Mouse (Mus musculus) limb, embryonic 11.5 days (tissue): ENCODE results near the gene Tcf7. TPM values are rescaled to one million over a fixed set of nuclear protein-coding genes. Genes with fewer than 3 reads are reported as not detected.

Experiments
- ATAC-seq: fragments of 200-750 bp; cut with Nextera tagmentation; 2 replicates; pipeline ENCODE4 v1.8.0; 2017; ENCODE audit warnings: low read depth; ENCODE audit not compliant: insufficient number of reproducible peaks, low FRiP score, low TSS enrichment
- DNase-seq: peaks from one replicate; pipeline ENCODE4 v3.0.0-alpha.2; 2015; ENCODE audit warnings: low spot score
- H3K27ac ChIP-seq: fragments of 300-500 bp; sonication (generic); replicated peaks from 2 replicates; pipeline ENCODE4 v1.5.1; 2014; ENCODE audit warnings: low read depth, mild to moderate bottlenecking, low read length
- H3K27me3 ChIP-seq: fragments of 300-500 bp; sonication (generic); 2 replicates; pipeline ENCODE4 v1.6.1; 2014; ENCODE audit warnings: mild to moderate bottlenecking, low read length, mixed read lengths; ENCODE audit not compliant: control insufficient read depth, insufficient read depth
- H3K36me3 ChIP-seq: fragments of 300-500 bp; sonication (generic); 2 replicates; pipeline ENCODE4 v1.6.1; 2014; ENCODE audit warnings: mild to moderate bottlenecking, low read length, moderate library complexity, mixed read lengths; ENCODE audit not compliant: control insufficient read depth, insufficient read depth
- H3K4me1 ChIP-seq: fragments of 300-500 bp; sonication (generic); 2 replicates; pipeline ENCODE4 v1.6.1; 2014; ENCODE audit warnings: low read length, mixed read lengths; ENCODE audit not compliant: control insufficient read depth, insufficient read depth
- H3K4me2 ChIP-seq: fragments of 300-500 bp; sonication (generic); 2 replicates; pipeline ENCODE4 v1.6.1; 2014; ENCODE audit warnings: low read depth, mild to moderate bottlenecking, moderate library complexity; ENCODE audit not compliant: severe bottlenecking
- H3K4me3 ChIP-seq: fragments of 300-500 bp; sonication (generic); 2 replicates; pipeline ENCODE4 v1.5.1; 2014; ENCODE audit warnings: low read depth, low read length
- H3K9ac ChIP-seq: fragments of 300-500 bp; sonication (generic); 2 replicates; pipeline ENCODE4 v1.6.1; 2014; ENCODE audit warnings: mild to moderate bottlenecking, low read length
- H3K9me3 ChIP-seq: fragments of 300-500 bp; sonication (generic); 2 replicates; pipeline ENCODE4 v1.6.1; 2016; ENCODE audit warnings: low read length; ENCODE audit not compliant: control insufficient read depth
- WGBS: fragments of 180-500 bp; shearing (Covaris S2); extraction: QIAGEN DNeasy Blood & Tissue Kit; methylation state at CpG from one replicate; pipeline ENCODE4 v1.1.7; 2014; 5-methylcytosine and 5-hydroxymethylcytosine counted together
- polyA plus RNA-seq: library from polyadenylated mRNA; unstranded; fragments of >200 nt; fragmentation: Nextera tagmentation; extraction: Ambion mirVana; gene quantifications from 2 replicates; pipeline ENCODE4 v1.2.1, GENCODE M21; 2014

Gene Tcf7
- polyA plus RNA-seq, 1 experiment from 2014 or later: 19.4 TPM

- ATAC-seq (no peak), DNase-seq (peak; percentile 26)
- peaks cover 3% of the 10 kb centered on the region; the same call in 1 of the 2 replicates for H3K27me3 ChIP-seq
- 34% methylated on average over 14 of the region's 14 CpGs for WGBS
- no peak overlapping the region for H3K27ac ChIP-seq
- H3K4me2 ChIP-seq: no peak overlapping the region
- H3K4me1 ChIP-seq: no peaks in the 10 kb centered on the region
- H3K9ac ChIP-seq: no peak overlapping the region
- no peaks in the 10 kb centered on the region for H3K9me3 ChIP-seq
- no peaks in the 10 kb centered on the region for H3K36me3 ChIP-seq
- no peak overlapping the region for H3K4me3 ChIP-seq
Observed at GRCm38 (mm10) chr11:52310709-52311108, 27.9 kb upstream of the Tcf7 start.

GRCm38 (mm10) chr11:52309487-52309886, 26.7 kb upstream of the Tcf7 start:
- no peaks in the 10 kb centered on the region for H3K36me3 ChIP-seq
- H3K27me3 ChIP-seq: peaks cover 3% of the 10 kb centered on the region; the same call in 1 of the 2 replicates
- no peak overlapping the region for H3K9ac ChIP-seq
- no peak overlapping the region for H3K4me2 ChIP-seq
- H3K4me3 ChIP-seq: no peak overlapping the region
- no peaks in the 10 kb centered on the region for H3K9me3 ChIP-seq
- 75% methylated on average over 3 of the region's 3 CpGs for WGBS
- H3K4me1 ChIP-seq: no peaks in the 10 kb centered on the region
- ATAC-seq: no peak
- no peak for DNase-seq
- H3K27ac ChIP-seq: no peak overlapping the region

GRCm38 (mm10) chr11:52306431-52306830, 23.6 kb upstream of the Tcf7 start:
- 93% methylated on average over 7 of the region's 7 CpGs for WGBS

GRCm38 (mm10) chr11:52305266-52305665, 22.5 kb upstream of the Tcf7 start:
- Histone ChIP-seq H3K27me3 (no peaks in the 10 kb centered on the region), H3K36me3 (no peaks in the 10 kb centered on the region), H3K4me1 (no peaks in the 10 kb centered on the region), H3K4me2 (no peak overlapping the region), H3K9ac (no peak overlapping the region), H3K27ac (no peak overlapping the region), H3K4me3 (no peak overlapping the region), H3K9me3 (no peaks in the 10 kb centered on the region)
- WGBS: 66% methylated on average over 4 of the region's 4 CpGs
- DNase-seq (no peak), ATAC-seq (no peak)

More at GRCm38 (mm10) chr11:52306431-52306830, 23.6 kb upstream of the Tcf7 start:
- ATAC-seq (no peak), DNase-seq (no peak)
- Histone ChIP-seq H3K4me1 (no peaks in the 10 kb centered on the region), H3K4me2 (no peak overlapping the region), H3K9me3 (no peaks in the 10 kb centered on the region), H3K9ac (no peak overlapping the region), H3K36me3 (no peaks in the 10 kb centered on the region), H3K27ac (no peak overlapping the region), H3K27me3 (no peaks in the 10 kb centered on the region), H3K4me3 (no peak overlapping the region)

- Histone ChIP-seq H3K4me3 (no peak overlapping the region), H3K4me1 (no peaks in the 10 kb centered on the region), H3K9ac (no peak overlapping the region), H3K36me3 (no peaks in the 10 kb centered on the region), H3K9me3 (no peaks in the 10 kb centered on the region), H3K4me2 (no peak overlapping the region), H3K27me3 (no peaks in the 10 kb centered on the region), H3K27ac (no peak overlapping the region)
- no peak for DNase-seq
- no peak for ATAC-seq
- WGBS: 92% methylated on average over 3 of the region's 3 CpGs
Observed at GRCm38 (mm10) chr11:52302668-52303067, 19.9 kb upstream of the Tcf7 start.

- WGBS: 66% methylated on average over 7 of the region's 7 CpGs
- ATAC-seq: no peak
Observed at GRCm38 (mm10) chr11:52299687-52300086, 16.9 kb upstream of the Tcf7 start.

GRCm38 (mm10) chr11:52298955-52299354, 16.1 kb upstream of the Tcf7 start:
- Histone ChIP-seq H3K9me3 (no peaks in the 10 kb centered on the region), H3K27me3 (no peaks in the 10 kb centered on the region), H3K4me1 (no peaks in the 10 kb centered on the region), H3K9ac (no peak overlapping the region), H3K27ac (no peak overlapping the region), H3K36me3 (no peaks in the 10 kb centered on the region), H3K4me3 (no peak overlapping the region), H3K4me2 (no peak overlapping the region)
- ATAC-seq (no peak), DNase-seq (no peak)
- WGBS: 75% methylated on average over 9 of the region's 9 CpGs

More at GRCm38 (mm10) chr11:52299687-52300086, 16.9 kb upstream of the Tcf7 start:
- Histone ChIP-seq H3K9me3 (no peaks in the 10 kb centered on the region), H3K27me3 (no peaks in the 10 kb centered on the region), H3K9ac (no peak overlapping the region), H3K4me1 (no peaks in the 10 kb centered on the region), H3K36me3 (no peaks in the 10 kb centered on the region), H3K4me2 (no peak overlapping the region), H3K4me3 (no peak overlapping the region), H3K27ac (no peak overlapping the region)
- DNase-seq: no peak

GRCm38 (mm10) chr11:52297352-52297751, 14.5 kb upstream of the Tcf7 start:
- Histone ChIP-seq H3K27me3 (no peaks in the 10 kb centered on the region), H3K4me2 (no peak overlapping the region), H3K9me3 (no peaks in the 10 kb centered on the region), H3K27ac (no peak overlapping the region), H3K9ac (no peak overlapping the region), H3K36me3 (no peaks in the 10 kb centered on the region), H3K4me3 (no peak overlapping the region), H3K4me1 (no peaks in the 10 kb centered on the region)
- WGBS: 11% methylated on average over 9 of the region's 9 CpGs
- no peak for ATAC-seq
- DNase-seq: peak; percentile 85

GRCm38 (mm10) chr11:52294103-52294502, 11.3 kb upstream of the Tcf7 start:
- no peaks in the 10 kb centered on the region for H3K9me3 ChIP-seq
- no peaks in the 10 kb centered on the region for H3K4me1 ChIP-seq
- 91% methylated on average over 9 of the region's 9 CpGs for WGBS
- H3K27me3 ChIP-seq: no peaks in the 10 kb centered on the region
- no peak overlapping the region for H3K4me3 ChIP-seq
- H3K4me2 ChIP-seq: no peak overlapping the region
- no peak overlapping the region for H3K27ac ChIP-seq
- DNase-seq: no peak
- no peaks in the 10 kb centered on the region for H3K36me3 ChIP-seq
- ATAC-seq: no peak
- H3K9ac ChIP-seq: no peak overlapping the region
